Comparison of ENCODE assay signal across 31 mouse cellular contexts in genomic region chr6:108720978-108721377, GRCm38 (mm10).
"Had no signal": no experiment of that assay in that cellular context is flagged by ENCODE, and none has a peak within 500 bp of the region (broad histone marks: within the 10 kb centered on the region; RNA-seq: fewer than 3 reads in every experiment).

No protein-coding gene starts in this region.

- DNase-seq: left cerebral cortex, postnatal 4 days; liver; liver, embryonic 13.5 days; liver, postnatal 0 days; lung, adult 18-20 months; lung, adult 2 months; lung, embryonic 14.5 days; lung, postnatal 10 days; lung, postnatal 14 days; lung, postnatal 36 days; lung, postnatal 4 days; midbrain, embryonic 14.5 days had no signal

- H3K4me1 ChIP-seq: limb, embryonic 15.5 days; liver, embryonic 13.5 days; liver, embryonic 15.5 days; lung, embryonic 15.5 days; midbrain, embryonic 10.5 days; midbrain, embryonic 12.5 days; midbrain, embryonic 13.5 days; midbrain, embryonic 15.5 days had no signal

- H3K9me3 ChIP-seq: limb, embryonic 10.5 days; limb, embryonic 13.5 days; limb, embryonic 15.5 days; liver, embryonic 13.5 days; liver, embryonic 15.5 days; lung, embryonic 15.5 days; midbrain, embryonic 10.5 days; midbrain, embryonic 12.5 days; midbrain, embryonic 13.5 days; midbrain, embryonic 15.5 days had no signal

- H3K27me3 ChIP-seq: limb, embryonic 12.5 days; limb, embryonic 13.5 days; limb, embryonic 15.5 days; liver, embryonic 12.5 days; liver, embryonic 13.5 days; liver, embryonic 15.5 days; lung, embryonic 15.5 days; midbrain, embryonic 12.5 days; midbrain, embryonic 13.5 days; midbrain, embryonic 15.5 days had no signal

- H3K36me3 ChIP-seq: limb, embryonic 10.5 days; limb, embryonic 12.5 days; limb, embryonic 13.5 days; limb, embryonic 15.5 days; liver, embryonic 12.5 days; liver, embryonic 13.5 days; liver, embryonic 15.5 days; lung, embryonic 15.5 days; midbrain, embryonic 10.5 days; midbrain, embryonic 12.5 days; midbrain, embryonic 13.5 days; midbrain, embryonic 15.5 days had no signal

- H3K4me3 ChIP-seq: limb, embryonic 10.5 days; limb, embryonic 12.5 days; limb, embryonic 13.5 days; limb, embryonic 15.5 days; liver, embryonic 12.5 days; liver, embryonic 13.5 days; liver, embryonic 15.5 days; lung, embryonic 15.5 days; megakaryocyte, embryonic 14.5 days; midbrain, embryonic 10.5 days; midbrain, embryonic 12.5 days; midbrain, embryonic 13.5 days; midbrain, embryonic 15.5 days; myocyte had no signal

- H3K4me2 ChIP-seq: limb, embryonic 12.5 days; limb, embryonic 13.5 days; limb, embryonic 15.5 days; liver, embryonic 11.5 days; liver, embryonic 12.5 days; liver, embryonic 13.5 days; liver, embryonic 15.5 days; lung, embryonic 14.5 days; lung, embryonic 15.5 days; midbrain, embryonic 11.5 days; midbrain, embryonic 12.5 days; midbrain, embryonic 13.5 days; midbrain, embryonic 15.5 days had no signal

- H3K9ac ChIP-seq: limb, embryonic 12.5 days; limb, embryonic 13.5 days; limb, embryonic 15.5 days; liver, embryonic 12.5 days; liver, embryonic 13.5 days; liver, embryonic 14.5 days; liver, embryonic 15.5 days; liver, postnatal 0 days; lung, embryonic 14.5 days; lung, embryonic 15.5 days; midbrain, embryonic 12.5 days; midbrain, embryonic 13.5 days; midbrain, embryonic 15.5 days had no signal

- H3K27ac ChIP-seq: limb, embryonic 10.5 days; limb, embryonic 12.5 days; limb, embryonic 13.5 days; limb, embryonic 15.5 days; liver, embryonic 12.5 days; liver, embryonic 13.5 days; liver, embryonic 14.5 days; liver, embryonic 15.5 days; lung, embryonic 15.5 days; macrophage; midbrain, embryonic 10.5 days; midbrain, embryonic 12.5 days; midbrain, embryonic 13.5 days; midbrain, embryonic 15.5 days had no signal

- ATAC-seq: liver, embryonic 12.5 days; liver, postnatal 0 days; lung, postnatal 0 days; midbrain, embryonic 13.5 days; midbrain, embryonic 15.5 days; midbrain, embryonic 16.5 days had no signal
